Mouse (Mus musculus): ENCODE measurements around the gene Dgkz.

The Dgkz gene

DNA sequence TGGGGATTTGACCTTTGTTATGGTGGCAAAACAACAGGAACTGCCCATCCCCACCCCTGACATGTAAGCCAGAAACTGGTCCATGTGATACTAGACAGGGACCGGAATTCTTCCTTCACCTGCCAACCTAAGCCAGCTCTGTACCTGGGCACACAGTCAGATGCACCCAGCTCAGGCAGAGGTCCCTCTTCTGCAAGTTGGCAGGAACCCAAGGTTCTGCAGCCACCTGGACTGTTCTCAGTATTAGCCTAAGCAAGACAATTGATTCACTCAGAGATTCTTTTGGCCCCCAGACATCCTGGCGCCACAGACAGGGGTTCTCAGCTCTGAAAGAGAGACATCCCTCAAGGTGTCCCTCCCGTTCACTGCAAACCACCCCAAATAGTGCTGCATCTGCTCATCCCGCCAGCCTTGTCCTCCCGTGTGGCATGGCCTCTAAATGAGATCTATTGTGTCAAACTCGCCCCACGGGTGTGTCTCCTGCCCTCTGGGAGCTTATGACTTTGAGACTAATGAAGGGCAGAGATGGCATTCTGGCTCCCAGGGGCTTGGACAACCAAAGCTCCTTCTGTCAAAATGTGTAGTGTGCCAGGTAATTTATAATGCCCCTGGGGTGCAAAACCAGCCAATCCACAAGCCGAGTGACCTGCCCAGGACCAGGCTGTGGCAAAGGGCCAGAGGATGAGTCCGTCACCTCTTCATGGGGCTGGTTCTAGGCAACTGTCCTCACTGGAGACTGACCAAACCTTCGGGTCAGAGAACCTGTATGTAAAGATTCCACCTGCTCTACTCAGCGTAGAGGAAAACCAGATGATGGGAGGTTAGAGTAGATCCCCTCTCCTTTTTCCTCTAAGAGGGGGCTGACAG is 15.9 kb downstream of the Dgkz start:
- peak; percentile 89 to 92 for DNase-seq

DNA sequence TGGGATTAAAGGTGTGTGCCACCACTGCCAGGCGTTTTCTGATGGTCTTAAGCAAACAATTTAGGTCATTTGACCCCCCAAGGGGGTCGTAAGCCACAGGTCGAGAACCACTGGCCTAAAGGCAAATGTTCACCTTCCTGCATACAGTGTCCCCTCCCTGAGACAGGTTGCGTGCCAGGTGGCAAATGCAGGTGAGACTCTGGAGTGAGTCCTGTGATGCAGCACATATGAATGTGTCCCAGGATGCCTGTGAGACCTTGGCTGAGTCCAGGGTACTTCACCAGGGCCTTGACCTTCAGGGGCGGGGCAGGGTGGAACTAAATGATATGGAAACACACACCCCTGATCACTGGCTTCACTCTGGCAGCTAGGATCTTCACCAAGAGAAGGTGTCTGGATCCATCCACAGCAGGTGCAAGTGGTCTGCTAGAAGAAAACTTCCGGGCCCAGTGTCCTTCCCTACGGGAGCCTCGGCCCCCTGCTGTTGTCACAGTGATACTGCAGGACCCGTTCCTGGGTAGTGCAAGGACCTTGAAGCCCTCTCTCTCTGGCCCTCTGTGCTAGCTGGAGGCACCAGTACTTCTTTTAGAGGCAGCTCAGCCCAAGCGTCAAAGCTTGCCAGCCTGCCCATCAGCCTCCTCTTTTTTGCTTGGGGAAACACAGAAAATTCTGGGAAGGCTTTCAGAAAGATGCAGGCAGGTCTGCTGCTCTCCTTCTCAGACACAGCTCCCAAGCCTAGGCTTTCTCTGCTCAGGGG is 16.8 kb downstream of the Dgkz start:
- DNase-seq = peak; percentile 78 to 84

DNA sequence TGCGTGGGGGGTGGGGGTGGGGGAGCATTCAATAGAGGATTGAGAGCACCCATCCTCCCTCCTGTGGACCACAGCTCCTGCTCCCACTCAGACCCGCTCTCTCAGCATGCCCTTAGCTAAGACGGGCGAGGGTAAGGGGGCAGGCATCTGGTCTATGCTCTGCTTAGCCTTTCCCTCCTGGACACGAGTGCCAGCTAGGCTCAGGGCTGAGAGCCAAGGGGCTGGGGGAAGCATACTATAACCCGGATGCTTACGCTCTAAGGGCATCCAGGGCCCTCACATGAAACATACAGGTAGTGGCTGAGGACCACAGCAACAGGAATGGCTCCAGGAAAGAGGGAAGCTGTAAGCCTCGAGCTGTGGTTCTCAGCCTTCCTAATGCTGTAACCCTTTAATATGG is 17.6 kb downstream of the Dgkz start:
- DNase-seq = peak; percentile 71 to 75

DNA sequence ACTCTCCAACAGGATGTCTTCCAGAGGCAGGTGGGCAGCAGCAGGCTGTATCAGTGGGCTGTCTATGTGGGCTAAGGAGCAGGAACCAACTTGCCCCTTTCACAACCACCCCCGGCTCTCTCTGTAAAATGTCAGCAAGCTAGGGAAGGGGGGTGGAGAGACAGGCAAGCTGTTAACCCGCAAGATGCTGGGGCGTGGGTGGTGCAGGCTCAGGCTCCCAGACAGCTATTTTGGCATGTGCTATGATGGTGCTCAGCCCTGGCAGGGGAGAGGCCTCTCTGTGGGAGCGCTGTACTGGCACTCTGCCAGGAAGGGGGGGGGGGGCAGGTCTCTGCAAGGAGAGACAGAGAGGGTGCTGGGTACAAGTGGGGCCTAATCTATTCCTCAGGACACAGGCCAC is 18.6 kb downstream of the Dgkz start:
- peak; percentile 75 for DNase-seq

DNA sequence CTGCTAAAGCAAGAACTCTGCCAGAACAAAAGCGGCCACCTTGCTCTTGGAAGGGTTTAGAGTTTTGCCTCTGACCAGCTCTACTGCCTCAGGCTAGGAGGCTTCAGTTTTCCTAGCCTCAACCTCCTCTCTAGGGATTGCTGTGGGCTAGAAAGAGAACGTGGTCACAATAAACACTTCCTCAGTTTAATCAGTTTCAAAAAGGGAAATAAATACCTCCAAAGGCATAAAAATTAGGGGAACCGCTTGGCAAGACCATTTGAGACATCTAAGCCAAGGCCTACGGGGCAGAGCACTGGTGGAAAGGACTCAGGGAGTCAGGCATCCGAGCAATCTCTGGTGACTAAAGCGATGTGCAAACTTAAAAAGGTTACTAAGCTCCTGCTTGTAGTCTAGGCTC is 19.8 kb downstream of the Dgkz start:
- no peak for DNase-seq

DNA sequence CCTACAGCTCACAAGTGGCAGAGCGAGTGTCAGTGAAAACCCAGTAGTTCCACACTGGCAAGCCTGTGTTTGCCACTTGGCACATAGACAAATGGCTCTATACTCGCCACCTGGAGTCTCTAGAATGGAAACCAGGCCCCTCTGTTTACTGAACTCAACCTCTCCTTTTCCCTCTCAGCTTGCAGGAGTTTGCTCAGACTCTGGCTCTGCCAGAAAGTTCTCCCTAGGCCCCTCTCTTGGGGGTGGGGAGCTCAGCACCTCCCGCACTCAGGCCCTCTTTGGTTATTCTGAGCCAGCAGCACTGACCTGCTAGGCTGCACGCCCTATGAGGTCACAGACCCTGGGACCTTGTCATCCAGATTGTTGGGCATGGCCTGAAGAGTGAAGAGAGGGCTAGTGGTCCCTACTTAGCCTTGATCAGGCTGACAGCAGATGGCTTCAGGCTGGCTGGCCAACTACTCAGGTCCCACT is 20.5 kb downstream of the Dgkz start:
- peak; percentile 73 to 76 for DNase-seq

DNA sequence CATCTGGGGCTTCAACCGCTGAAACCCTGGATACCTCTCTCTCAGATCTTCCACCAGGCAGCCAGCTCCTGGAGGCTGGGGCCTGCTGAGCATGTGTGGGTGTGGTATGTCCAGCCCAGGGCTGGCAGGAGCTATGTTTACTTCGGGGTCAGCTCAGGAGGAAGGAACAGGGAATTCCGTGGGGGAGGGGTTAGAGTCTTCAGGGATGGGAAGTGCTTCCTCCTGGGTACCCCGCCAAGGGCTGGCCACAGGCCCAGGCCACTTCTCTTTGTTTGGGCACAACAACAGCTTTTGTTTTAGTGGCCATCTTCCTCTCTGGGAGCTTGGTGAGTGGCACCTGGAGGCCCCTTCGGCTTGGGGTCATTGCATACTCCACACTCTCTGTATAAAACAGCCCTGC is 21.8 kb downstream of the Dgkz start:
- peak; percentile 66 to 73 for DNase-seq

DNA sequence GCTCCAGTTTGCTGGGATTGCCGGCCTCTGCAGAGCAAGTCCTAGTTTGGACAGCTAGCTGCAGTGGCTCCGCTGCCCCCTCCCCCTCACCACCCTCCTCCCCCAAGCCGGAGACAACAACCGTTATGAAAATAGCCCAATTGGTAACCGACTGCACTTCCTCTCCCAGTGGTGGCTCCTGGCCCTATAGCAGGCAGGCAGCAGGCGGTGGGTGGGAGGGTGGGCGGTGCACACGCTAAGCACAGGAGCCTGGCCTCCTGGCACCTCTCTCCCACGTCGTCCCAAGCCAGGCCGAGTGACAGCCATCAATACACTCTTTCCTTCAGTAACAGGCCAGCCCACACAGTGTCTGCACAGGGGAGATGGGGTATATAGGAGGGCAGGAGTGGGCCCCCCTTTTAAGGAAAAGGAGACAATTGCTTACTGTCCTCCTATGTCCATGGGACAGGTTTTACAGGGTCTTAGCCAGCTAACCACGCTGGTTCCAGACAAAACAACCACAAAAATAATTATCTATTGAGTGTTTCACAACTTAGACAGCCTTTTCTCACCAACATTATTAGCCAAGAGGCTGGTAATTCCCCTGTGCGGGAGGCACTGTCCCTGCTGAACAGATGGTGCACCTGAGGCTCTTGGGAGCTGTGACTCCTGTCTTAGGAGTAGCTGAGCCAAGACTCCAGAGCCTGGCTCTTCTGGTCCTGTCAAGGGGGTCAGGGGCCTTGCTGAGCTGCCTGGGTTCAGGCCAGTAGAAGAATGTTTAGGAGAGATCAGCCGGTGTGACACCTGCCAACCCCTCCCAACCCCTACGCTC is 25.2 kb downstream of the Dgkz start:
- peak; percentile 79 to 85 for DNase-seq

DNA sequence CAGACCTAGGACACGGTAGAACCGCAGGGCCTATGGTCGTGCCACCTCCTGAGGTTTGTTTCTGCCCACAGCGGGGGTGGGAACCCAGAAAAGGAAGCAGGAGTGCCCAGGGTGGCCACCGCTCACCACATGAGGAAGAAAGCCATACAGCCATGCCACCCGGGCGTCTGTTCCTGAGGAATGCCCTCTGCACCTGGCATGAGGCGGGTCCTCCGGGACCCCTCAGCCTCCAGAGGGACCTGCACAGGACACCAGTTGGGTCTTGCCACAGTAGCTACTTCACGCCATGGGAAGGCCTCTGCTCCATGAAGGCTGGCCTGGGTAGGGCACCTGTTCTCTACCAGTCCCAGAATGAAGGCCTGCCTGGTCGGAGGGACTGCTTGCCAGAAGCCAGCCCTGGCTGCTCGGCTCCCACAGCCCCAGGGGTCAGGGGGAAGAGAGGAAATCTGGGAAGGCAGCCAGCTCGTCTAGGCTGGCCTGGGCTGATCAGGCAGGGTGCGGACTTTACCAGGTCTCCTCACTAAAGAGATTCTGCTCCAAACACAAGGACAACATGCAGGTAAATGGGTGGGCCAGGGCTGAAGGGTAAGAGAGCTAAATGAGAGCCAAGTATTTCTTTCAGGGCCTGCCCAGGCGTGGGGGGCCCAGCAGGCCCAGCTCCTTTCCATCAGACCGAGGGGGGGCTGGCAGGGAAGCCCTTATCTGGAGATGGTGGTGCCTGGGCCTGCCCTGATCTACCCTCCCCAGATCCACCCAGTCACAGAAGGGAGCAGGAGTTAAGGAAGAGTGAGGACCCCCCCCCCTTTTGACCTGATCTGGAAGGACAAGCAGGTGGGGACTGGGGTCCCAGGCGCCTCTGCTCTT is 26.0 kb downstream of the Dgkz start:
- DNase-seq = peak; percentile 84 to 90

DNA sequence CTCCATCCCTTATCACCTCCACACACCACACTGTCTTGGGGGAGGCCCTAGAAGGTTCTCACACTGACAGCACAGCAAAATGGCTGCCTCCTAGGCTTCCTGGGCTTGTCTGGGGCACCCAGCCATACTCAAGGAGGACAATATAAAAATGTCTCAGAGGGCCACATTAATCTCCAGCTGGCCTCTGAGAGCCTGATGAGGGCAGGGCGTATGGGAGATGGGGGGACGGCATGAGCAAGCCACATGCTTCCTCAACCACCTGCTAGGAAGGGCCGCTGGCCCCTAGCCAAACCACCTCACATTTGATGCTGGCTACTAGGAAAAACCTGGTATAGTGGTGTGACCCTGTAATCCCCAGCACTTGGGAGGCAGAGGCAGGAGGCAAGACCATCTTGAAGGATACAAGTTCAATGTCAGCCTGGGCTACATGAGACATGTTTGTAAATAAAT is 26.8 kb downstream of the Dgkz start:
- DNase-seq = peak; percentile 63 to 66

DNA sequence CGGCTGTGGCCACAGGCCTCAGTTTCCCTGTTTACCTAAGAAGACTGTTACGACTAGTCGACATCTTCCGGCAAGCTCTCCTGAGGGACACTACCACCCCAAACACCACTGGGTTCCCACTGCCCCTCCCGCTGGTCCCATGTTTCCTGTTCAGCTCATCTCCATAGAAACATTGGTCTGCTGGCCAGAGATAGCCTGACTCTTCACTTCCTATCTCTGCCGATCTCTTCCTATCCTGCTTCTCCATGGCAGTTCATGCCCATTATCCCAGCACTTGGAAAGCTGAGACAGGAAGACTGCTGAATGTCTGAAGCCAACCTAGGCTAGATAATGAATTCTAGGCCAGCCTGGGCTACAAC is 27.5 kb downstream of the Dgkz start:
- DNase-seq = no peak

DNA sequence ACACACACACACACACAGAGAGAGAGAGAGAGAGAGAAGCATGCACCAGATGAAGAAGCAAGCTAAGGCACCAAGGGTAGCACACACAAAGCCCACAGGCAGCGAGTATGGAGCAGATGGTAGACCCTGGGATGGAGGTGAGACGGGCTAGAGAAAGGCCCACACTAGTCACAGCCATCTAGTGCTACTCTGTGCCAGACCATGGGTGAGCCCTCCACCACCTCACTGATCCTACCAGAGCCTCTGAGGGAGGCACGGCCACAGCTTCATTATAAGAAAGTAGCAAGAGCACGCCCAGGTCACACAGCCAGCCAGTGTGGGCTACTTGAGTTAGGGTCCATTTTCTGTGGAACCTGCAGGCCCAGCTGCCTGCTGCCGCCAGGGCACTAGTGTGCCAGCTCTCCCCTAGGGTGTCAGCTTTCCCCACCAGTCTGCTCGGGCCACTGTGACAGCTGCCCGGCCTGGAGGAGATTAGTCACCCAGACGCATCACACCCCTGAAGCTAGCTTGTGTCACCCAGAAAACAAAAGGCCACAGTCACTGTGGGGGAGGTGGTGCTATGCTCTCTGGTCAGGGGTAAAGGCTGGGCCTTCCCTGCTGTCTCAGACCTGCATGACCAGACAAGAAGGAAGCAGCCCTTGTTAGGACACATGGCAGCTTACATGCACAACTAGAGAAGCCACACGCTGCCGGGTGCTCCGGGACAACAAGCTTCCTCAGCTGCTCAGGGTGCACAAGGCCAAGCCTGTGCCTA is 28.1 kb downstream of the Dgkz start:
- DNase-seq = peak; percentile 75 to 83

DNA sequence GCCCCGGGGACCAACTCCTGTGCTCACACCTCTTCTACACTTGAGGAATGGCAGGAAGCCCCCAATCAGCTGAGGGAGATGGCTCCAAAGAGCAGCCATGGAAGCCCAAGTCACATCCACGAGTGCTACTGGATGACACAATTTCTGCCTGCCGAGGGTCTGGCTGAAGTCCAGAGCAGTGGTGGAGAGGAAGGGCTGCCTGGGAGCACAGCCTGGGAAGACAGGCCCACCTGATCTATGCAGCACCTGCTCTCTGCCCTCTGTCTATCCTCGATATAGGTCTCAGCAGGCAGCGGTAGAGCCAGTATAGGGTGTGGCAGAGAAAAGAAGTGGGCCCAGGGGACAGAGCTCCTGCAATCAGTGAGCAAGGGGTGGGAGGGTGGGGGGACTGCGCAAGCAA is 28.8 kb downstream of the Dgkz start:
- peak; percentile 85 to 87 for DNase-seq

DNA sequence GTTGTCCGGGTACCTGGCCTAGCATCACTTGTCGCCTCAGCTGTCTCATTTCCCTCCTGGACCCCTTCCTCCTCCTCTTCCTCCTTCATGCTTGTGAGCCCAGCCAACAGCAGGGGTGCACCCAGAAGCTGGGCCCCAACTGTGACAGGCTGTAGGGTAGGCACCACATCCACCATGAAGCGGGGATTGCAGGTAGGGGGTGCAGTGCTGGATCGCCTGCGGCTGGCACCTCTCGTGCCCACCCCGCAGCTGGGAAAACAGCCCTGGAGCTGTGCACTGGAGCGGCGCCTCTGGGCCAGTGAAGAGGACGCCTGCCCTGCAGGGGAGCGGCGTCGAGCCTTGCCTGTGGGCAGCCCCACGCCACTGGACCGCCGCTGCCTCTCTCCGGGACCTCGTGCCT is 30.2 kb downstream of the Dgkz start, which contains the start of gene Gm9821:
TSS of gene Gm9821 (plus strand) at position 221 of the 400 bp plus-strand sequence.
- DNase-seq = peak; percentile 38 to 39

DNA sequence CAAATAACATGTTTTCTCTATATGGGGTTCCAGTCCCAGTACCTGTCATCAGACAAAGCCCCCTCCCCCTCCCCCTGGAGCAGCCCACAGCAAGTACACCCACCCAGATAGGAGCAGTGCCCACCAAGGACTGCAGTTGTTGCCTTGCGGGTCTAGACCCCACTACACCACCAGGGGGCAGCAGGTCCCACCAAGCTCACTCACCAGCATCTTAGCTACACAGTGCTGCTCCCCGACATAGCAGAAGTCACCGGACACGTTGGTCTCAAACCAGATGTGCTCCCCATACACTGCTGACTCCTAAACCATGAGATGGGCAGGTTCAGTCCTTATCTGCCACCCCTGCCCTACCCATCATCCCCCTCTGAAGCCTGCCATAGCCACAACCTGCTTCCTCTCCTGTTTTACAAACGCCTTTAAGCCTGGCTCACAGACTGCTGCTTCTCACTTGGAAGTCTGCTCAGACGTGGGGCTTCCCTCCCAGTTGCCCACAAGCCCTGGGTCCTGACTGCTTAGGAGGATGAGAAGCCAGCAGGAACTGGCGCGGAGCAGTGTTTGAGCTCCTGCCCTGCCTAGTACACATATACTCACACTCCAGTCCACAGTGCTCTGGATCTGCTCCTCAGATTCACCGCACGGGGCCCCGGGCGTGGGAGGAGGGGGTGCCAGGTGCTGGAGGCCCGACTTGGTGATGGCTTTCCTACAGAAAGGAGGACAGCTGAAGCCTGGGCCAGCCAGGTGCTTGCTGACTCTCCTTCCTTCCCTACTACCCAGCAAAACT is 31.3 kb downstream of the Dgkz start:
- DNase-seq = peak; percentile 92 to 94

DNA sequence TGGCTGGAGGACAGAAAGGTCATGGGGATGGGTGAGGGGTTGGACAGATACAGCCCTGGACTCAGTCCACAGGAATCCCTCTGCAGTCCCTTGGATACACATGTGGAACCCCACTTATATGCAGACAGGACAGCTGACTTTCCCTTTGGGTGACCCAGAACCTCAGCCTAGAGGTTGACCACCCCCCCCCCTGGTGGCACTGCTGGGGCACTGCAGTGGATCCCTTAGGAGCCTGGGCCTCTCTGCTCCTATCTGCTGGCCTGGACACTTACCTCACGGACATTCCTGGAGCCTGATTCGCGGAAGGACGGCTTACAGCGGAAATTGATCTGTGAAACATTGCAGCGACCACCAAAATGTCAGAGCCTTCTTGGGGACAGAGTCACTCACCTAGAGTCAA is 33.3 kb downstream of the Dgkz start:
- DNase-seq = peak in 1 of 2 experiments; percentile 53

DNA sequence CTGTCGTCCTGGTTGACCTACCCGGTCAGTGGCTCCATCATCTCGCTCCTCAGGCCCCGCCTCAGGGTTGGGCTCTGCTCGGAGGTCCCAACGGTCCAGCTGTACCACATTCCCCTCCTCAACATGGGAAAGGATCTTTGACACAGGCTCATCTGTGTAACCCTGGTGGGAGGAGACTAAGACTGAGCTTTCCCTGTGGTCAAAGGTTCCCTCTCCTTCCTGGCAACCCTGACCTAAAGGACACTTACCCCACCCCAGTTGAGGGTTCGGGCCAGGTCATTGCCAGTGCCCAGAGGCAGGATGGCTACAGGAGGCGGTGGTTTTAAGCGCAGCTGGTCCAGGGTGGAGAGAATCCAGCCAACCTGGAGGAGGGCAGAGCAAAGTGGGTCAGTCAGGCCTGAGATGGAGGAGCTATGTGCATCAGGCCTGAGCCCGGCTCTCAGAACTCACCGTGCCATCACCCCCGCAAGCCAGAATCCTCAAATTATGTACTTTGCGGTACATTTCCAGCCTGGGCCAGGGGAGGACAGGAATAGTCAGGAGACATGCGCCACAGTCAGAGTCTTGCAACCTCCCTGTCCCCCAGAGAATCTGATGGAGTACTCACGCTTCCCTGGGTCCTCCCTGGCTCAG is 36.2 kb downstream of the Dgkz start:
- no peak for DNase-seq

DNA sequence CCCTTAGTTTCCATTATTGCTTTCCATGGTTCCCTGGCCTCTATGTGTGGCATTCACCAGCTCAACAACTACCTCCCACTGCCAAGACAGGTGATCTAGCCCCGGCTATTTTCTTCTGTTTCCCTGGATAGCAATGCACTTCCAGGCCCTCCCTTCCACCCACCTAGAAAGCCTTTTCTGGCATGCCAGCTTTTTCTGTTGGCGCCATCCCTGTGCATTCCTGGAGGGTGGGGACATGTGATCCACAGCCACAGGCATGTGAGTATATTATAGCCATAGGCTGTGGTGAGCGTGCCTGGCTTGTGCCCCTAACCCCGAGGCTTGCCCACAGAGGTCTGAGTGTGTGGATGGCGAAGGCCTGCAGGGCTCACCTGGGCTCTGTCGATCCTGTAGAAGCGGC is 39.5 kb downstream of the Dgkz start:
- DNase-seq = peak in 1 of 2 experiments; percentile 13

DNA sequence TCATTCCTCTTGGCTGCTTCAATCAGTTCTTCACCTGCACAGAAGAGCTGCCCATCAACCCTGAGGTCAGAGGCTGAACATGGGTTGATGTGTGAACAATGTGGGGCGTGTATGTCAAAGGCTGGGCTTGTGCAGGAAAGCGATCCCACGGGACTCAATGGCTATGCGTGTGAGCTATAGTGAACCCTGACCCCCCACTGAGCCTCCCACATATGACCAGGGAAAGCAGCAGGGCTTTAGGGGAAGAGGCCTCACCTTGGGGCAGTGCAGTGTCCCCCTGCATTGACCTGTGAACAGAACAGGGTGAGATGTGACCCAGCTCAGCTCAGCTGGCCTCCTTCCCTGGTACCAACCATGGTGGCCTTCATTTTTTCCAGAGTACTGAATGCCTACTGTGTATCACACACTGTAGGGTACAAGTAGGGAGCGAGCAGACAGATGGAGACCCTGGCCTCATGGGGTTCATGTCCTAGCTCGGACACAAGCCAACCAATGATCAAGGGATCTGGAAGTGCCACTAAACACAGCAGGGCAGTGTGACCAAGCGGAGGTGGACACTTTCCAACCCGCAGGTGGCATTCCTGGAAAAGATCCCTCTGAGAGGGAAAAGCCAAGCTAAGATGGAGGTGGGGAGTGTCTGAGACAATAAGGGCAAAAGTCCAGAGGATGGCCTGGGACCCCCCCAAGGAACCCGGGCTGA is 40.7 kb downstream of the Dgkz start:
- DNase-seq = peak in 1 of 2 experiments; percentile 77
